Mouse (Mus musculus) midbrain, postnatal 0 days (tissue): ENCODE results near the gene Urah. TPM values are rescaled to one million over a fixed set of nuclear protein-coding genes. Genes with fewer than 3 reads are reported as not detected.

Source experiments
- ATAC-seq: fragments of 200-750 bp; cut with Nextera tagmentation; 2 replicates; pipeline ENCODE4 v1.8.0; 2017; ENCODE audit warnings: moderate number of reproducible peaks, mild to moderate bottlenecking, moderate TSS enrichment, moderate library complexity; ENCODE audit not compliant: low FRiP score
- DNase-seq: peaks from one replicate; pipeline ENCODE4 v3.0.0-alpha.2; 2015; ENCODE audit warnings: low spot score
- H3K27ac ChIP-seq: fragments of 300-500 bp; sonication (generic); 2 replicates; pipeline ENCODE4 v1.5.1; 2014; ENCODE audit warnings: low read depth, mild to moderate bottlenecking, low read length, mixed read lengths
- H3K27me3 ChIP-seq: fragments of 300-500 bp; sonication (generic); 2 replicates; pipeline ENCODE4 v1.6.1; 2014; ENCODE audit warnings: low read length, control low read depth, mixed read lengths; ENCODE audit not compliant: insufficient read depth
- H3K36me3 ChIP-seq: fragments of 300-500 bp; sonication (generic); 2 replicates; pipeline ENCODE4 v1.6.1; 2014; ENCODE audit warnings: low read length, control low read depth, mixed read lengths; ENCODE audit not compliant: insufficient read depth
- H3K4me1 ChIP-seq: fragments of 300-500 bp; sonication (generic); 2 replicates; pipeline ENCODE4 v1.6.1; 2014; ENCODE audit warnings: mild to moderate bottlenecking, control low read depth, antibody characterized with exemption, low read length, mixed read lengths; ENCODE audit not compliant: insufficient read depth
- H3K4me2 ChIP-seq: fragments of 300-500 bp; sonication (generic); 2 replicates; pipeline ENCODE4 v1.6.1; 2014; ENCODE audit warnings: low read depth, mild to moderate bottlenecking, low read length, mixed read lengths; ENCODE audit not compliant: poor library complexity, severe bottlenecking
- H3K4me3 ChIP-seq: fragments of 300-500 bp; sonication (generic); 2 replicates; pipeline ENCODE4 v1.5.1; 2014; ENCODE audit warnings: low read depth, mild to moderate bottlenecking, low read length, moderate library complexity
- H3K9ac ChIP-seq: fragments of 300-500 bp; sonication (generic); replicated peaks from 2 replicates; pipeline ENCODE4 v1.6.1; 2014; ENCODE audit warnings: mild to moderate bottlenecking, low read length, moderate library complexity, mixed read lengths; ENCODE audit not compliant: poor library complexity, severe bottlenecking
- H3K9me3 ChIP-seq: fragments of 300-500 bp; sonication (generic); 2 replicates; pipeline ENCODE4 v1.6.1; 2016; ENCODE audit warnings: low read length, control low read depth
- CTCF ChIP-seq: IDR thresholded peaks from 2 replicates; pipeline ENCODE4 v1.5.1; 2016; ENCODE audit warnings: antibody characterized with exemption, mild to moderate bottlenecking
- WGBS: fragments of 180-500 bp; shearing (Covaris S2); extraction: QIAGEN DNeasy Blood & Tissue Kit; methylation state at CpG from one replicate; pipeline ENCODE4 v1.1.7; 2014; 5-methylcytosine and 5-hydroxymethylcytosine counted together
- polyA plus RNA-seq: library from polyadenylated mRNA; unstranded; fragments of >200 nt; fragmentation: Nextera tagmentation; extraction: Ambion mirVana; gene quantifications from 2 replicates; pipeline ENCODE4 v1.2.1, GENCODE M21; 2015
- total RNA-seq: library from RNA; depleted of rRNA; stranded (reverse); fragments of >200 nt; gene quantifications from 2 replicates; pipeline ENCODE4 v1.2.3, GENCODE M21; 2014

Gene Urah
- total and polyA plus RNA-seq, 2 experiments from 2014 or later, result 0.23 to 0.71 TPM

GRCm38 (mm10) chr7:140835758-140836087 is 905 bp downstream of the Urah start:
- Histone ChIP-seq H3K9ac (no peak overlapping the region), H3K4me2 (no peak overlapping the region), H3K27ac (no peak overlapping the region), H3K9me3 (no peaks in the 10 kb centered on the region), H3K4me1 (no peaks in the 10 kb centered on the region), H3K27me3 (no peaks in the 10 kb centered on the region), H3K4me3 (no peak overlapping the region), H3K36me3 (no peaks in the 10 kb centered on the region)
- no peak for TF ChIP-seq CTCF
- ATAC-seq, result no peak
- 81% methylated on average over 2 of the region's 2 CpGs for WGBS
- no peak for DNase-seq

GRCm38 (mm10) chr7:140836243-140837115 is 1.7 kb downstream of the Urah start:
- H3K4me2 ChIP-seq, result no peak overlapping the region
- no peak for TF ChIP-seq CTCF
- no peaks in the 10 kb centered on the region for H3K27me3 ChIP-seq
- H3K4me1 ChIP-seq, result no peaks in the 10 kb centered on the region
- WGBS, result 88% methylated on average over 9 of the region's 9 CpGs
- no peak for DNase-seq
- H3K36me3 ChIP-seq, result no peaks in the 10 kb centered on the region
- H3K9ac ChIP-seq, result no peak overlapping the region
- ATAC-seq, result no peak
- H3K9me3 ChIP-seq, result no peaks in the 10 kb centered on the region
- no peak overlapping the region for H3K27ac ChIP-seq
- H3K4me3 ChIP-seq, result no peak overlapping the region

- H3K4me2 ChIP-seq, result no peak overlapping the region
- ATAC-seq, result no peak
- H3K27ac ChIP-seq, result no peak overlapping the region
- WGBS, result 65% methylated on average over 5 of the region's 5 CpGs
- no peaks in the 10 kb centered on the region for H3K4me1 ChIP-seq
- no peak for DNase-seq
- no peak for TF ChIP-seq CTCF
- no peaks in the 10 kb centered on the region for H3K9me3 ChIP-seq
- H3K9ac ChIP-seq, result no peak overlapping the region
- H3K36me3 ChIP-seq, result no peaks in the 10 kb centered on the region
- H3K4me3 ChIP-seq, result no peak overlapping the region
- 0 out of 2 replicates have a peak, but pooled peaks cover 6% of the 10 kb centered on the region for H3K27me3 ChIP-seq
Observed at GRCm38 (mm10) chr7:140839556-140839955, 4.7 kb downstream of the Urah start.

- no peak for DNase-seq
- TF ChIP-seq CTCF, result no peak
- no peak for ATAC-seq
- Histone ChIP-seq H3K4me3 (no peak overlapping the region), H3K9ac (no peak overlapping the region), H3K4me1 (no peaks in the 10 kb centered on the region), H3K36me3 (no peaks in the 10 kb centered on the region), H3K27me3 (0 out of 2 replicates have a peak, but pooled peaks cover 6% of the 10 kb centered on the region), H3K27ac (no peak overlapping the region), H3K9me3 (no peaks in the 10 kb centered on the region), H3K4me2 (no peak overlapping the region)
- WGBS, result 40% methylated on average over 19 of the region's 19 CpGs
Observed at GRCm38 (mm10) chr7:140840750-140841735, 6.2 kb downstream of the Urah start.

- Histone ChIP-seq H3K4me3 (no peak overlapping the region), H3K4me2 (no peak overlapping the region), H3K9ac (no peak overlapping the region), H3K9me3 (no peaks in the 10 kb centered on the region), H3K27ac (no peak overlapping the region), H3K36me3 (no peaks in the 10 kb centered on the region), H3K4me1 (no peaks in the 10 kb centered on the region), H3K27me3 (0 out of 2 replicates have a peak, but pooled peaks cover 6% of the 10 kb centered on the region)
- DNase-seq (no peak), ATAC-seq (no peak)
- no peak for TF ChIP-seq CTCF
- WGBS, result 80% methylated on average over 7 of the region's 7 CpGs
Observed at GRCm38 (mm10) chr7:140843806-140844205, 9.0 kb downstream of the Urah start.
